Mouse (Mus musculus) forebrain, postnatal 0 days (tissue): Measurements from ENCODE around the gene Cacybp. TPM values are rescaled to one million over a fixed set of nuclear protein-coding genes. Genes with fewer than 3 reads are reported as not detected.
A peak's percentile ranks its signal among the peaks of the same experiment; 100 is the strongest.

Experiments
- ATAC-seq: fragments of 200-750 bp; cut with Nextera tagmentation; 2 replicates; pipeline ENCODE4 v1.8.0; 2017; ENCODE audit warnings: mild to moderate bottlenecking, moderate library complexity
- DNase-seq: peaks from one replicate; pipeline ENCODE4 v3.0.0-alpha.2; 2015
- H3K27ac ChIP-seq: fragments of 300-500 bp; sonication (generic); 2 replicates; pipeline ENCODE4 v1.5.1; 2014; ENCODE audit warnings: low read depth, mild to moderate bottlenecking, antibody characterized with exemption, low read length, moderate library complexity, mixed read lengths
- H3K27me3 ChIP-seq: fragments of 300-500 bp; sonication (generic); 2 replicates; pipeline ENCODE4 v1.6.1; 2014; ENCODE audit warnings: mild to moderate bottlenecking, low read length, mixed read lengths; ENCODE audit not compliant: insufficient read depth
- H3K36me3 ChIP-seq: fragments of 300-500 bp; sonication (generic); 2 replicates; pipeline ENCODE4 v1.6.1; 2014; ENCODE audit warnings: mild to moderate bottlenecking, moderate library complexity; ENCODE audit not compliant: insufficient read depth
- H3K4me1 ChIP-seq: fragments of 300-500 bp; sonication (generic); 2 replicates; pipeline ENCODE4 v1.6.1; 2014; ENCODE audit warnings: antibody characterized with exemption; ENCODE audit not compliant: insufficient read depth
- H3K4me2 ChIP-seq: fragments of 300-500 bp; sonication (generic); 2 replicates; pipeline ENCODE4 v1.6.1; 2014; ENCODE audit warnings: low read depth, mild to moderate bottlenecking, moderate library complexity
- H3K4me3 ChIP-seq: fragments of 300-500 bp; sonication (generic); 2 replicates; pipeline ENCODE4 v1.5.1; 2014; ENCODE audit warnings: low read depth, low read length, mixed read lengths
- H3K9ac ChIP-seq: fragments of 300-500 bp; sonication (generic); 2 replicates; pipeline ENCODE4 v1.6.1; 2014; ENCODE audit warnings: mild to moderate bottlenecking
- H3K9me3 ChIP-seq: fragments of 300-500 bp; sonication (generic); 2 replicates; pipeline ENCODE4 v1.6.1; 2016; ENCODE audit warnings: low read length
- CTCF ChIP-seq: sonication (generic); IDR thresholded peaks from 2 replicates; pipeline ENCODE4 v1.5.1; 2016; ENCODE audit warnings: antibody characterized with exemption, control low read depth, low read depth
- WGBS: fragments of 180-500 bp; shearing (Covaris S2); extraction: QIAGEN DNeasy Blood & Tissue Kit; methylation state at CpG from one replicate; pipeline ENCODE4 v1.1.7; 2014; 5-methylcytosine and 5-hydroxymethylcytosine counted together
- polyA plus RNA-seq: library from polyadenylated mRNA; unstranded; fragments of >200 nt; fragmentation: Nextera tagmentation; extraction: Ambion mirVana; gene quantifications from 2 replicates; pipeline ENCODE4 v1.2.1, GENCODE M21; 2015
- total RNA-seq: library from RNA; depleted of rRNA; stranded (reverse); fragments of >200 nt; gene quantifications from 2 replicates; pipeline ENCODE4 v1.2.3, GENCODE M21; 2014

Gene Cacybp
- total and polyA plus RNA-seq, 2 experiments from 2014 or later = 124 to 294 TPM

DNA sequence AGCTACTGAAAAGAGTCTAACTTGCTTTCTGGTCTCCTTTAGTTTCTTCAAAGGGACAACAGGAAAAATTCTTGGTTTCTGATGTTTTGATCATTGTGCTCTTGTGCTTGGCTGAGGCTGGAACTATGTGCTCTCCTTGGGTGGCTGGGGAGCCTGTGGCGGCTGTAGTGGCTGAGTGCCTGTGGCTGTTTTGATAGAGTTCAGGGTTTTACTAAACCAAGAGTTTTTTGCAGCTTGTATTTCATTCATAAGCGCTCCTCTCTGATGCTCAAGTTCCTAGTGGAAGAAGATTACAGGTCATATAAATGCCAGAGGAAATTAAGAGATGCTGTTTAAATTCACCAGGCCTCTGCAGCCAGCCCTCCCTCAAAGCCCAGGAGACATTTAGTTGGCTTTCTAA lies 11.4 kb upstream of the Cacybp start:
- Histone ChIP-seq H3K9ac (no peak overlapping the region), H3K36me3 (peaks cover 10% of the 10 kb centered on the region; the same call in 1 of the 2 replicates), H3K27me3 (no peaks in the 10 kb centered on the region), H3K27ac (no peak overlapping the region), H3K9me3 (no peaks in the 10 kb centered on the region), H3K4me3 (no peak overlapping the region), H3K4me1 (no peaks in the 10 kb centered on the region), H3K4me2 (no peak overlapping the region)
- no peak for DNase-seq
- ATAC-seq = no peak
- WGBS = 70% methylated on average over 2 of the region's 2 CpGs
- TF ChIP-seq CTCF = no peak

DNA sequence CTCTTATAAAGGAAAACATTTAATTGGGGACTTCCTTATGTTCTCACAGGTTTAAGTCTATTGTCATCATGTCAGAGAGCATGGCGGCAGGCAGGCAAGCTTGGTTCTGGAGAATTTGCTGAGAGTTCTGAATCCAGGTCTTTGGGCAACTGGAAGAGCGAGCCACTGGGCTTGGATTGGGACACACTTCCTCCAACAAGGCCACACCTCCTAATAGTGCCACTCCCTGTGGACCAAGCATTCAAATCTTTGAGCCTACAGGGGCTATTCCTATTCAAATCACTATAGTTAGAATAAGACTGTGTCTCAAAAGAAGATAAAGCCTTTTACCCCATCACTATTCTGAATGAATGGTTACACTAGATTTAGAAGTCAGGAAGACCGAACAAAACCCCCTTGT lies 5.2 kb upstream of the Cacybp start:
- no peaks in the 10 kb centered on the region for H3K36me3 ChIP-seq
- ATAC-seq = no peak

GRCm38 (mm10) chr1:160214171-160214570 lies 1.5 kb upstream of the Cacybp start:
- Histone ChIP-seq H3K9me3 (no peaks in the 10 kb centered on the region), H3K4me3 (no peak overlapping the region), H3K27me3 (no peaks in the 10 kb centered on the region), H3K9ac (no peak overlapping the region), H3K4me1 (peaks cover 14% of the 10 kb centered on the region), H3K4me2 (no peak overlapping the region; the same call in 1 of the 2 replicates), H3K27ac (no peak overlapping the region; the same call in 1 of the 2 replicates), H3K36me3 (no peaks in the 10 kb centered on the region)
- ATAC-seq (no peak), DNase-seq (no peak)
- 89% methylated on average over 7 of the region's 7 CpGs for WGBS
- no peak for TF ChIP-seq CTCF

More for the DNA sequence above, 5.2 kb upstream of the Cacybp start:
- no peak overlapping the region for H3K4me2 ChIP-seq
- no peak for TF ChIP-seq CTCF
- no peak overlapping the region for H3K27ac ChIP-seq
- DNase-seq = no peak
- H3K27me3 ChIP-seq = no peaks in the 10 kb centered on the region
- H3K9me3 ChIP-seq = no peaks in the 10 kb centered on the region
- no peak overlapping the region for H3K4me3 ChIP-seq
- WGBS = 92% methylated on average over 3 of the region's 3 CpGs
- no peak overlapping the region for H3K9ac ChIP-seq
- no peaks in the 10 kb centered on the region for H3K4me1 ChIP-seq

GRCm38 (mm10) chr1:160212123-160212691 lies 468 bp downstream of the Cacybp start:
- TF ChIP-seq CTCF = 0 out of 2 replicates have a peak, but pooled peaks have one; percentile 10
- ATAC-seq = no peak
- Histone ChIP-seq H3K4me2 (peak overlapping the region; percentile 63), H3K36me3 (peaks cover 8% of the 10 kb centered on the region), H3K9ac (peak overlapping the region; percentile 79), H3K27ac (peak overlapping the region; percentile 99), H3K27me3 (no peaks in the 10 kb centered on the region), H3K9me3 (no peaks in the 10 kb centered on the region), H3K4me1 (peaks cover 14% of the 10 kb centered on the region), H3K4me3 (peak overlapping the region; percentile 82)
- WGBS = 4% methylated on average over 45 of the region's 45 CpGs
- DNase-seq = no peak

- peaks cover 14% of the 10 kb centered on the region for H3K4me1 ChIP-seq
- no peaks in the 10 kb centered on the region for H3K27me3 ChIP-seq
- peak overlapping the region; percentile 82 for H3K4me3 ChIP-seq
- H3K9ac ChIP-seq = peak overlapping the region; percentile 79
- no peak for TF ChIP-seq CTCF
- peaks cover 12% of the 10 kb centered on the region for H3K36me3 ChIP-seq
- no peaks in the 10 kb centered on the region for H3K9me3 ChIP-seq
- peak overlapping the region; percentile 99; the same call in 1 of the 2 replicates for H3K27ac ChIP-seq
- no peak for ATAC-seq
- H3K4me2 ChIP-seq = peak overlapping the region; percentile 63
- no peak for DNase-seq
- 3% methylated on average over 8 of the region's 8 CpGs for WGBS
These were observed 1.0 kb downstream of the Cacybp start for GRCm38 (mm10) chr1:160211597-160212122.

DNA sequence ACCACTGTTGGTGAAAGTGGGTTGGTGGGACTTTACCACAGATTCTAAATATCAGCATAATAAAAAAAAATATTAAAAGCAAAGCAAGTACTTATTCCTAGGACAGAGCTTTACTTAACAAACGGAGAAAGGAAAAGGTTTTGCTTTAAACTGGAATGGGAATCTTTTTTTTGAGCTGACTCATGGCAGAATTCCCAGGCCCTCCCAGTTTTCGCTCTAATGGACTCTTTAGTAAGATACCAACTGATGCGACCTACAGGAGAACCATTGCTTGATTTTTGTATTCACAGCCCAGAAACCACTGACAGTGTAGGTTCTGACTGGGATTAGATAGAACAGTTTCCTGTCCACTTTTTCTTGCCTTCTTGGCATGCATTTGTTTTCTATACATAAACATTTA lies 2.1 kb downstream of the Cacybp start:
- Histone ChIP-seq H3K4me1 (peaks cover 14% of the 10 kb centered on the region), H3K4me3 (peak overlapping the region; percentile 82), H3K27me3 (no peaks in the 10 kb centered on the region), H3K27ac (no peak overlapping the region), H3K9me3 (no peaks in the 10 kb centered on the region), H3K4me2 (peak overlapping the region; percentile 63), H3K36me3 (peaks cover 23% of the 10 kb centered on the region), H3K9ac (peak overlapping the region; percentile 1; the same call in 1 of the 2 replicates)
- no peak for TF ChIP-seq CTCF
- no peak for ATAC-seq
- WGBS = 38% methylated on average over 3 of the region's 3 CpGs
- no peak for DNase-seq

DNA sequence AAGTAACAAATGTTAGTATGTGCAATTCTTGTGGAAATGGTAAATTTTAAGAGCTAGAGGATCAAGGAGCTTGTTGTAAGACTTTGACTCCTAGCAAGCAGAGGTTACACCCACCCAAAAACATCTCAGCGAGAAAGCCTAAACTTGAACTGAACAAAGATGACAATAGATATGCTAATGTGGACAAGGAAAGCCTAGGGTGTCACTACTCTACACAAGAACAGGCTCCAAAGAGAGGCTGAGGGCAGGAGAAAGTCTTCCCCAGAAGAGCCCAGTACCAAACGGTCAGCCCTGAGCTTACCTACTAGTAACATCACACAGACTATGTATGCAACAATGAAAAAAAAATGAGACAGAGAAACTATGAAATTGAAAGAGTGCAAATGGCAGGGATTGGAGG lies 2.8 kb downstream of the Cacybp start:
- H3K36me3 ChIP-seq = peaks cover 29% of the 10 kb centered on the region
- no peak overlapping the region for H3K27ac ChIP-seq
- H3K9me3 ChIP-seq = no peaks in the 10 kb centered on the region
- H3K4me3 ChIP-seq = no peak overlapping the region
- H3K4me1 ChIP-seq = peaks cover 14% of the 10 kb centered on the region
- H3K9ac ChIP-seq = no peak overlapping the region
- no peak for DNase-seq
- WGBS = 13% methylated on average over 2 of the region's 2 CpGs
- no peaks in the 10 kb centered on the region for H3K27me3 ChIP-seq
- H3K4me2 ChIP-seq = no peak overlapping the region
- ATAC-seq = no peak
- no peak for TF ChIP-seq CTCF
